Mouse (Mus musculus): Measurements from ENCODE around the gene Ube2g1.

DNA sequence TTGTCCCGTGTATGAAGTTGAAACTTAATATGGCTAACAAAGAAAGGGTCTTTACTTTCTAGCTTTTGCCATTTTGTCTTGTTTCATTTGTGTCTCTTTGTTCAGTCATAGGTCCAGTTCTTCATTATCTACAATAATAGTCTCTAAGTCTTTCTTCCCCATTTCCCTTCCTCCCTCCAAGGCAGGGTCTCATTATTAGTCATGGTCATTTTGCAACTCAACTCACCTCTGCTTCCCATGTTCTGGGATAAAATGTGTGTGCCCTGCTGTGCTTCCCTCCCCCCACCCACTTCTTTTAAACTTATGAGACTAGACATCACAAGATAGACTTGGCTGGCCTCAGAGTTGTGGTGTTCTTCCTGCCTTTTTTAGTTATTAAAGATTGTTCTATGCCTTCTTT is 53.3 kb downstream of the Ube2g1 start:
- TF ChIP-seq CTCF (IDR thresholded peaks at IDR 0.05; ENCODE audit: extremely low read depth, insufficient read depth, low read length) (no peak), POLR2A (IDR thresholded peaks at IDR 0.05; ENCODE audit: extremely low read depth, insufficient read depth, low read length) (no peak)
